Mouse (Mus musculus): ENCODE data around the gene Btla. TPM values are rescaled to one million over a fixed set of nuclear protein-coding genes. Genes with fewer than 3 reads are reported as not detected.

Gene Btla
- polyA plus RNA-seq (2014; fragmentation: Nextera tagmentation; extraction: Ambion mirVana) = not detected in 2 replicates

DNA sequence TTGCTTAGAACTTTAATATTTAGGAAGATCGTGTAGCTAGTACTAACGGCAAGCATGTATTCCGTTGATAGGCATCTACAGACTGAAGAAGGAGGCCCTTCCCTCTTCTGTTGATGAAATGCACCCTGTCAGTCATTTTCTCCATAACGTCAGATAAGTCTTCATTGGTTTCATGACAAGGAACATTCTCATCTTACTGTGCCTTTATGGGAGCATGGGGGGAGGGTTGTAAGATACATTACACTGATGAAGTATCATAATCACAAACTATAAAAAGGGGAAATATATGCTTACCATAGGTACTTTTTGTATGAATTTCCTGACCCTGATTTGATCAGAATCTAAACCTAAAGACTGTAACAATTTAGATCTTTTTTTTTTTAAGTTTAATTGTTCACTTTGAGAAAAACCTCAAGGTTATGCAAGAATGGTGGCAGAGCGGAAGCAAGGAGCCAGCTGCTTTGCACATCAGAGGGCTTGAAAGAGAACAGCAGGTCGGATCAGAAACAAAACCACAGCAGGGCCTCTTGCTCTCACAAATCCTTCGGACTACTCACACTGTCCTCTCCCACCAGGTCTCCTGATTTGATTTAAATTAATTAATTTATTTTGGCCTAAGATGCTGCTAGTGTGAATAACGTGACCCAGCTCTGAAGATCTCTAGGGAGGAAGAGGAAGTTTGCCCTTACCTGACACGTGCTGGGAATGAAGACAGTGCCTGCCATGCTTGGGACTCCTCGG, at the start of gene Btla:
Gene Btla, plus strand, starts transcription at position 668 of the 741 bp plus-strand sequence.
- no peak for ATAC-seq (ENCODE audit: insufficient number of reproducible peaks, insufficient read depth, low FRiP score, low read depth)
- 54% methylated on average over 10 of the region's 10 CpGs for WGBS
- no peaks in the 10 kb centered on the region for H3K27me3 ChIP-seq (ENCODE audit: control insufficient read depth, insufficient read depth, low read length)
- H3K9ac ChIP-seq (ENCODE audit: low read length) = no peak within 1 kb of the TSS
- H3K9me3 ChIP-seq (ENCODE audit: control insufficient read depth, low read length) = no peaks in the 10 kb centered on the region
- no peaks in the 10 kb centered on the region for H3K4me1 ChIP-seq (ENCODE audit: control insufficient read depth in 2 of 2, insufficient read depth in 2 of 2, low read length in 2 of 2)
- H3K36me3 ChIP-seq (ENCODE audit: control insufficient read depth, insufficient read depth, low read length) = no peaks in the 10 kb centered on the region
- no peak within 1 kb of the TSS for H3K4me2 ChIP-seq (ENCODE audit: low read length)
- H3K4me3 ChIP-seq (ENCODE audit: control insufficient read depth in 1 of 2, insufficient read depth in 1 of 2, low read depth in 1 of 2, low read length in 2 of 2) = no peak within 1 kb of the TSS
- H3K27ac ChIP-seq (replicated peaks in 1 of 2; ENCODE audit: control insufficient read depth in 1 of 2, insufficient read depth in 1 of 2, low read depth in 2 of 2, low read length in 2 of 2) = no peak within 1 kb of the TSS

DNA sequence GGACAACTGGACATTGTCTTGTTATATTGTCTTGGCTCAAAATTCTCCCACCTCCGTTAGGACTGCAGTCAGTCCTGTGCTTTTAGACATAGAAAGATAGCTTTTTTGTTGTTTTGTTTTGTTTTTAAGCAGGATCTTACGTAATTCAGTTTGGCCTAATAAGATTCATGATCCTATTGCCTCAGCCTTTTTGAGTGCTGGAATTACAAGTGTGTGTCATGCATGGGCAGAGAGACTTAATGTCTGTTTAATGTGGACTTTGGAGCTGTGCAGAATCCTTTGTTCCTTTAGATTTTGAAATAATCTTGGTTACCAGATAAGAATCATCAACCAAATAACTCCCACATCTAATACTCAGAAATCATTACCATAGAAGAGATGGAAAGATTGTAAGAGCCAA, 45.6 kb upstream of the Btla start:
- H3K4me2 ChIP-seq (ENCODE audit: low read length) = no peak overlapping the region
- H3K4me1 ChIP-seq (ENCODE audit: control insufficient read depth in 2 of 2, insufficient read depth in 2 of 2, low read length in 2 of 2) = no peaks in the 10 kb centered on the region
- no peak for ATAC-seq (ENCODE audit: insufficient number of reproducible peaks, insufficient read depth, low FRiP score, low read depth)
- peaks cover 35% of the 10 kb centered on the region for H3K36me3 ChIP-seq (ENCODE audit: control insufficient read depth, insufficient read depth, low read length)
- no peak overlapping the region for H3K27ac ChIP-seq (replicated peaks in 1 of 2; ENCODE audit: control insufficient read depth in 1 of 2, insufficient read depth in 1 of 2, low read depth in 2 of 2, low read length in 2 of 2)
- H3K27me3 ChIP-seq (ENCODE audit: control insufficient read depth, insufficient read depth, low read length) = no peaks in the 10 kb centered on the region
- 85% methylated on average over 2 of the region's 2 CpGs for WGBS
- no peak overlapping the region for H3K9ac ChIP-seq (ENCODE audit: low read length)
- no peaks in the 10 kb centered on the region for H3K9me3 ChIP-seq (ENCODE audit: control insufficient read depth, low read length)
- H3K4me3 ChIP-seq (ENCODE audit: control insufficient read depth in 1 of 2, insufficient read depth in 1 of 2, low read depth in 1 of 2, low read length in 2 of 2) = no peak overlapping the region

DNA sequence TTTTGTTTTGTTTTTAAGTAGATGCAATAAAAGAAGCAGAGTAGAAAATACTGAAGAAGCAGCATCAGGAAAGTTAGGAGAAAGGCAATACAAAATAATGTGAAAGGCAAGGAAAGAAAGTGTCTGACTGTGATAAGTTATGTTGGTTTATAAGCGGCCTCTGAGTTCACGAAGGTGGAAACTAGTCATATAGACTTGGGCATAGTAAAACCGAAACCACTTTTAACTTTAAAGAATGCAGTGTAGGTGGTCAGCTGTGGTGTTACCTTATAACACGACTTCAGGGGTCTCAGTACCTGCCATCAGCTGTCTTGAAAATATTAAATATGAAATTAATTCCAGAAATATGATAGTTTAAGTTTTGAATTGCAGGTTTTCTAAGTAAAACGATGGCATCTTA, 42.3 kb upstream of the Btla start:
- ATAC-seq (ENCODE audit: insufficient number of reproducible peaks, insufficient read depth, low FRiP score, low read depth) = no peak
- Histone ChIP-seq H3K27ac (replicated peaks in 1 of 2; ENCODE audit: control insufficient read depth in 1 of 2, insufficient read depth in 1 of 2, low read depth in 2 of 2, low read length in 2 of 2) (no peak overlapping the region), H3K4me1 (ENCODE audit: control insufficient read depth in 2 of 2, insufficient read depth in 2 of 2, low read length in 2 of 2) (no peaks in the 10 kb centered on the region), H3K4me2 (ENCODE audit: low read length) (no peak overlapping the region), H3K9me3 (ENCODE audit: control insufficient read depth, low read length) (no peaks in the 10 kb centered on the region), H3K4me3 (ENCODE audit: control insufficient read depth in 1 of 2, insufficient read depth in 1 of 2, low read depth in 1 of 2, low read length in 2 of 2) (no peak overlapping the region), H3K9ac (ENCODE audit: low read length) (no peak overlapping the region), H3K36me3 (ENCODE audit: control insufficient read depth, insufficient read depth, low read length) (peaks cover 48% of the 10 kb centered on the region), H3K27me3 (ENCODE audit: control insufficient read depth, insufficient read depth, low read length) (no peaks in the 10 kb centered on the region)
- 88% methylated on average over 5 of the region's 5 CpGs for WGBS

DNA sequence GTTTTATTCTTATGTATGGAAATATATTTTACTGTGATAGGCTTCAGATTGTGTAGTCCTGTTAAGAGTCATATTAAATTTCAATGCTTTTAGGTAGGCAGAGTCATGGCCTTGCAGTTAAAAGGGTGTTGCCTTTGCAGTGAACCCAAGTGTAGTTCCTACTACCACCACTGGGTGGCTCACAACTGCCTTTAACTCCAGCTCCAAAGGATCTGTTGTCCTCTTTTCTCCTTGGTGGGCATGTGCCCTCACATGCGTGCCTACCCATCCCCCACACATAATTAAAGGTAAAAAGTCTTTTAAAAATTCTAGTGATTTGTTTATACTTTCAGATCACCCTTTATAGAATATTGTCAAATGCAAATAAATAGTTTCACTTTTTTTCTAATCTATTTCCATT, 31.5 kb upstream of the Btla start:
- no peak for ATAC-seq (ENCODE audit: insufficient number of reproducible peaks, insufficient read depth, low FRiP score, low read depth)

DNA sequence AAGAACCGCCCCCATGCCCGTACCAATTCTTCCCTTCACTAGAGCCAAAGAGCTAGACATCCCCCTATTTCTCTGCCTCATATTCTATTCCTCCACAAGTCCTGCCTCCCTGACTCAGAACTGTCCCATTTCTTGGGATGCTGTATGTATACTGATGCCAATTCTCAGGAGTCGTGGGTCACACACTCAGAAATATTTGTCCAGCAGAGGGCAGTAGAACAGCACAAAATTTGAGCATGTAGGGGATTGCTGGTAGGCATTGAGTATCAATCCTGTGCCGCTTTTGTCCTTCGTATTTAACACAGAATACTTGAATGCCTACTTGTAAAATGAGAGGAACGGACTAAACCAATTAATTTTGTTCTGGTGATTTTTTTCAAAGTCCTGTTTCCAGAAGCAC, 27.3 kb upstream of the Btla start:
- no peaks in the 10 kb centered on the region for H3K9me3 ChIP-seq (ENCODE audit: control insufficient read depth, low read length)
- no peaks in the 10 kb centered on the region for H3K4me1 ChIP-seq (ENCODE audit: control insufficient read depth in 2 of 2, insufficient read depth in 2 of 2, low read length in 2 of 2)
- H3K27me3 ChIP-seq (ENCODE audit: control insufficient read depth, insufficient read depth, low read length) = no peaks in the 10 kb centered on the region
- no peak overlapping the region for H3K4me3 ChIP-seq (ENCODE audit: control insufficient read depth in 1 of 2, insufficient read depth in 1 of 2, low read depth in 1 of 2, low read length in 2 of 2)
- WGBS = 29% methylated on average over 6 of the region's 6 CpGs
- no peak overlapping the region for H3K9ac ChIP-seq (ENCODE audit: low read length)
- H3K36me3 ChIP-seq (ENCODE audit: control insufficient read depth, insufficient read depth, low read length) = no peaks in the 10 kb centered on the region
- no peak overlapping the region for H3K27ac ChIP-seq (replicated peaks in 1 of 2; ENCODE audit: control insufficient read depth in 1 of 2, insufficient read depth in 1 of 2, low read depth in 2 of 2, low read length in 2 of 2)
- no peak overlapping the region for H3K4me2 ChIP-seq (ENCODE audit: low read length)
- ATAC-seq (ENCODE audit: insufficient number of reproducible peaks, insufficient read depth, low FRiP score, low read depth) = no peak

More for the DNA sequence above, 31.5 kb upstream of the Btla start:
- Histone ChIP-seq H3K9ac (ENCODE audit: low read length) (no peak overlapping the region), H3K9me3 (ENCODE audit: control insufficient read depth, low read length) (no peaks in the 10 kb centered on the region), H3K4me1 (ENCODE audit: control insufficient read depth in 2 of 2, insufficient read depth in 2 of 2, low read length in 2 of 2) (no peaks in the 10 kb centered on the region), H3K4me3 (ENCODE audit: control insufficient read depth in 1 of 2, insufficient read depth in 1 of 2, low read depth in 1 of 2, low read length in 2 of 2) (no peak overlapping the region), H3K27ac (replicated peaks in 1 of 2; ENCODE audit: control insufficient read depth in 1 of 2, insufficient read depth in 1 of 2, low read depth in 2 of 2, low read length in 2 of 2) (no peak overlapping the region), H3K4me2 (ENCODE audit: low read length) (no peak overlapping the region), H3K36me3 (ENCODE audit: control insufficient read depth, insufficient read depth, low read length) (peaks cover 13% of the 10 kb centered on the region), H3K27me3 (ENCODE audit: control insufficient read depth, insufficient read depth, low read length) (no peaks in the 10 kb centered on the region)
- 8% methylated on average over 1 of the region's 1 CpGs for WGBS

DNA sequence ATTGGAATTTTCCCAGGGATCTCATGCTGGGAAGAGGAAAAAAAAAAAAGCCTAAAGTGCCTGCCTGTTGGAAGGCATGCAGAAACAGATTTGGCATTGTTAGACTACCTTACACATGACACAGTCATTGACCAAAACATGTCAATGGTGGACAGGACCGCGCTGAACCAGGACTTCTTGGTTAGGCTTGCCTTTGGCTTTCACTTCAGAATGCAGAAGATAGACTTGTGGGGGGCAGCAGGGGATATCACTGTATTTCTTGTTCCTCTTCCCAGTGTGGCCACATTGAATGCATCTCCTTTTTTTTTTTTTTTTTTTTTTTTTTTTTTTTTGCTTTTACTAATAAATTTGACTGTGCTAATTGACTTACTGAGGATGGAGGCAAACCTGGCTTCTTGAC, 22.7 kb upstream of the Btla start:
- Histone ChIP-seq H3K36me3 (ENCODE audit: control insufficient read depth, insufficient read depth, low read length) (no peaks in the 10 kb centered on the region), H3K9me3 (ENCODE audit: control insufficient read depth, low read length) (no peaks in the 10 kb centered on the region), H3K4me3 (ENCODE audit: control insufficient read depth in 1 of 2, insufficient read depth in 1 of 2, low read depth in 1 of 2, low read length in 2 of 2) (no peak overlapping the region), H3K4me1 (ENCODE audit: control insufficient read depth in 2 of 2, insufficient read depth in 2 of 2, low read length in 2 of 2) (no peaks in the 10 kb centered on the region), H3K4me2 (ENCODE audit: low read length) (no peak overlapping the region), H3K27ac (replicated peaks in 1 of 2; ENCODE audit: control insufficient read depth in 1 of 2, insufficient read depth in 1 of 2, low read depth in 2 of 2, low read length in 2 of 2) (no peak overlapping the region), H3K27me3 (ENCODE audit: control insufficient read depth, insufficient read depth, low read length) (no peaks in the 10 kb centered on the region), H3K9ac (ENCODE audit: low read length) (no peak overlapping the region)
- WGBS = 84% methylated on average over 2 of the region's 2 CpGs
- no peak for ATAC-seq (ENCODE audit: insufficient number of reproducible peaks, insufficient read depth, low FRiP score, low read depth)

DNA sequence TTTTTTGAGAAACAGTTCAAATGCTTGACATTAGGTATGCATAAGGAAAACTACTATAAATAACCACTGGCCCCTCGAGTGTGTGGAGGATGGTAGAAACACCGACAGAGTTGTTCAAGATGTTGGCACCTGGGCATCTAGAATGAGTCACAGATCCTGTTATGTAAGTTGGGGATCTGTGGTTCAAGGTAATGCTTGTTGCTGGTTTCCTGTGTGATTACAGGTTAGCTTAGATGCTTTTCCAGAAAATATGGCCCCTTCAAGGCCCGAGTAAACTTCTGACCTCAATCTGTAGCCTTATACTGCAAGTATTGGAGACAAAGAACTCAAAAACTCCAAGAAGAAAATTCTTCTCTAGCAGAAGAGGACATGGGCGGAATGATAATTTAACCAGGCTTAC, 19.7 kb upstream of the Btla start:
- no peak overlapping the region for H3K4me2 ChIP-seq (ENCODE audit: low read length)
- H3K36me3 ChIP-seq (ENCODE audit: control insufficient read depth, insufficient read depth, low read length) = no peaks in the 10 kb centered on the region
- no peaks in the 10 kb centered on the region for H3K9me3 ChIP-seq (ENCODE audit: control insufficient read depth, low read length)
- H3K27me3 ChIP-seq (ENCODE audit: control insufficient read depth, insufficient read depth, low read length) = no peaks in the 10 kb centered on the region
- no peak for ATAC-seq (ENCODE audit: insufficient number of reproducible peaks, insufficient read depth, low FRiP score, low read depth)
- no peaks in the 10 kb centered on the region for H3K4me1 ChIP-seq (ENCODE audit: control insufficient read depth in 2 of 2, insufficient read depth in 2 of 2, low read length in 2 of 2)
- 66% methylated on average over 4 of the region's 4 CpGs for WGBS
- no peak overlapping the region for H3K27ac ChIP-seq (replicated peaks in 1 of 2; ENCODE audit: control insufficient read depth in 1 of 2, insufficient read depth in 1 of 2, low read depth in 2 of 2, low read length in 2 of 2)
- no peak overlapping the region for H3K9ac ChIP-seq (ENCODE audit: low read length)
- no peak overlapping the region for H3K4me3 ChIP-seq (ENCODE audit: control insufficient read depth in 1 of 2, insufficient read depth in 1 of 2, low read depth in 1 of 2, low read length in 2 of 2)
